ENCODE assay signal across 8 mouse cellular contexts in the genomic region with DNA sequence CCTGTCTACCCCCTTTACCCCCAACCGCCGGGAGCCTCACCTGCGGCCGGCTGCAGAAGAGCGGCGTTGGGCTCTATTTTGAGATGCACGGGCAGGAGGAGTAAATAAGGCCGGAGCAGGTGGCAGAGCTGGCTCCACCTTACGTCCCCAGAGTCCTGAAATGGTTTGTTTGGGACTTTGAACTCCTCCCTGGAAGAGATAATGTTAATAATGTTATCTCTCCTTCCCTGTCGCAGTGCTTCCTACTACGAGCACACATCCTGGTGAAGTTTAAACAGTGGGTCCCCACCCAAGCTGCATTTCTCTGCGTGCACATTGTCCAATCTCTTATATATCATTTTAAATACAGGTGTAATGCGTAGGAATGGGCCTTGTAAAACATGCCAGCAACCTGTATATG. TPM values are rescaled to one million over a fixed set of nuclear protein-coding genes. Genes with fewer than 3 reads are reported as not detected.
A peak's percentile ranks its signal among the peaks of the same experiment; 100 is the strongest.
DNase-seq lines count a peak whose midpoint lies in the region; ATAC-seq and TF ChIP-seq lines count a peak whose summit lies in the region.

No protein-coding gene starts in this region.

- no peak for DNase-seq in layer of hippocampus, adult 2 months (ENCODE audit: low spot score in 2 of 2)
- no peak for DNase-seq in layer of hippocampus, postnatal 25 days (ENCODE audit: extremely low spot score in 1 of 2, low spot score in 1 of 2)
- no peak for DNase-seq in intestine, embryonic 14.5 days (ENCODE audit: low spot score)
- no peak for DNase-seq in adrenal gland, postnatal 14 days
- no peak for DNase-seq in adipocyte (ENCODE audit: low spot score)
- DNase-seq in spleen, postnatal 36 days (ENCODE audit: low spot score in 2 of 2): no peak

- H3K27ac ChIP-seq in layer of hippocampus, adult 2 months: peak overlapping the region; percentile 77
- H3K27ac ChIP-seq in embryonic facial prominence, embryonic 13.5 days: no peak overlapping the region
- peak overlapping the region; percentile 76 for H3K27ac ChIP-seq in intestine, embryonic 14.5 days (ENCODE audit: low read depth)
- H3K27ac ChIP-seq in midbrain, embryonic 16.5 days (ENCODE audit: low read length): peak overlapping the region; percentile 43; the same call in 1 of the 2 replicates

- peaks cover 13% of the 10 kb centered on the region for H3K27me3 ChIP-seq in embryonic facial prominence, embryonic 13.5 days
- H3K27me3 ChIP-seq in intestine, embryonic 14.5 days (replicated peaks; ENCODE audit: control insufficient read depth, insufficient read depth, low read length): 0 out of 2 replicates have a peak, but pooled peaks cover 2% of the 10 kb centered on the region
- no peaks in the 10 kb centered on the region for H3K27me3 ChIP-seq in midbrain, embryonic 16.5 days (ENCODE audit: control insufficient read depth, insufficient read depth, low read depth, low read length)

- peak overlapping the region; percentile 73 for H3K9ac ChIP-seq in embryonic facial prominence, embryonic 13.5 days
- peak overlapping the region; percentile 65 for H3K9ac ChIP-seq in intestine, embryonic 14.5 days (ENCODE audit: low read length)
- peak overlapping the region; percentile 73 for H3K9ac ChIP-seq in midbrain, embryonic 16.5 days (ENCODE audit: low read depth, low read length)

- TF ChIP-seq CTCF in layer of hippocampus, adult 2 months (conservative IDR thresholded peaks at IDR 0.05): no peak

- no peak for ATAC-seq in embryonic facial prominence, embryonic 13.5 days (ENCODE audit: insufficient number of reproducible peaks, insufficient read depth, low FRiP score, low TSS enrichment, low read depth)
- ATAC-seq in intestine, embryonic 14.5 days (replicated peaks; ENCODE audit: low FRiP score, low TSS enrichment, low read depth): no peak; the same call in 1 of the 2 replicates
- ATAC-seq in midbrain, embryonic 16.5 days: no peak

- H3K4me2 ChIP-seq in embryonic facial prominence, embryonic 13.5 days: peak overlapping the region; percentile 94
- H3K4me2 ChIP-seq in intestine, embryonic 14.5 days (ENCODE audit: low read length): peak overlapping the region; percentile 83
- peak overlapping the region; percentile 91 for H3K4me2 ChIP-seq in midbrain, embryonic 16.5 days (ENCODE audit: low read length)

- H3K36me3 ChIP-seq in embryonic facial prominence, embryonic 13.5 days: no peaks in the 10 kb centered on the region
- no peaks in the 10 kb centered on the region for H3K36me3 ChIP-seq in intestine, embryonic 14.5 days (ENCODE audit: control insufficient read depth, insufficient read depth, low read length)
- no peaks in the 10 kb centered on the region for H3K36me3 ChIP-seq in midbrain, embryonic 16.5 days (ENCODE audit: control insufficient read depth, insufficient read depth, low read length)

- WGBS in embryonic facial prominence, embryonic 13.5 days: 11% methylated on average over 13 of the region's 13 CpGs
- 9% methylated on average over 13 of the region's 13 CpGs for WGBS in intestine, embryonic 14.5 days
- WGBS in midbrain, embryonic 16.5 days: 13% methylated on average over 13 of the region's 13 CpGs

- H3K9me3 ChIP-seq in embryonic facial prominence, embryonic 13.5 days: no peaks in the 10 kb centered on the region
- no peaks in the 10 kb centered on the region for H3K9me3 ChIP-seq in intestine, embryonic 14.5 days (ENCODE audit: control insufficient read depth, low read length)
- no peaks in the 10 kb centered on the region for H3K9me3 ChIP-seq in midbrain, embryonic 16.5 days (replicated peaks; ENCODE audit: control insufficient read depth, low read length, poor library complexity, severe bottlenecking)

- H3K4me3 ChIP-seq in layer of hippocampus, adult 2 months: peak overlapping the region; percentile 66
- H3K4me3 ChIP-seq in embryonic facial prominence, embryonic 13.5 days: peak overlapping the region; percentile 74
- peak overlapping the region; percentile 69 for H3K4me3 ChIP-seq in intestine, embryonic 14.5 days (ENCODE audit: low read depth, low read length)
- H3K4me3 ChIP-seq in midbrain, embryonic 16.5 days (ENCODE audit: low read depth, low read length): peak overlapping the region; percentile 74

- peaks cover 35% of the 10 kb centered on the region for H3K4me1 ChIP-seq in embryonic facial prominence, embryonic 13.5 days
- H3K4me1 ChIP-seq in intestine, embryonic 14.5 days (replicated peaks; ENCODE audit: control insufficient read depth, insufficient read depth, low read length): peaks cover 13% of the 10 kb centered on the region
- peaks cover 30% of the 10 kb centered on the region for H3K4me1 ChIP-seq in midbrain, embryonic 16.5 days (ENCODE audit: control insufficient read depth, insufficient read depth, low read length)

RNA-seq across cellular contexts. Expression of gene Sipa1l2, which starts 0.8 kb away (rescaled TPM):
- 10 to 100 TPM; 69.5 to 72.1 TPM for total RNA-seq in layer of hippocampus, adult 2 months (2021)
- total RNA-seq in layer of hippocampus, postnatal 25 days (2021): 10 to 100 TPM; 62.1 to 62.7 TPM
- polyA plus RNA-seq in embryonic facial prominence, embryonic 13.5 days (2015; fragmentation: Nextera tagmentation; extraction: Ambion mirVana): 17.9 and 18.0 TPM in 2 replicates
- 6.9 and 7.2 TPM in 2 replicates for polyA plus RNA-seq in intestine, embryonic 14.5 days (2014; fragmentation: Nextera tagmentation; extraction: Ambion mirVana)
- 21.7 and 26.2 TPM in 2 replicates for polyA plus RNA-seq in midbrain, embryonic 16.5 days (2015; fragmentation: Nextera tagmentation; extraction: Ambion mirVana)
- 36.6 and 37.9 TPM in 2 replicates for total RNA-seq in adrenal gland, postnatal 14 days (2021)
